Mouse (Mus musculus) granulocyte monocyte progenitor cell, adult 5-6 weeks (primary cell): Measurements from ENCODE around the gene Lmo7. TPM values are rescaled to one million over a fixed set of nuclear protein-coding genes. Genes with fewer than 3 reads are reported as not detected.

Source experiments
- ATAC-seq: replicated peaks from 2 replicates; pipeline ENCODE4 v1.8.0; 2016; ENCODE audit warnings: mild to moderate bottlenecking, moderate TSS enrichment, inconsistent platforms; ENCODE audit not compliant: poor library complexity, severe bottlenecking
- total RNA-seq, 2 experiments: library from RNA; stranded (forward) in 1 of 2; stranded (reverse) in 1 of 2; fragments of 200-712, 200-1000 nt in 1 of 2; fragments of >200 nt in 1 of 2; fragmentation: Nextera tagmentation in 1 of 2; gene quantifications; 2 replicates each; pipeline ENCODE4 v1.2.3; 2014 to 2017

The Lmo7 gene
- total RNA-seq, 2 experiments from 2014 or later: 0.57 TPM; not detected in 1

DNA sequence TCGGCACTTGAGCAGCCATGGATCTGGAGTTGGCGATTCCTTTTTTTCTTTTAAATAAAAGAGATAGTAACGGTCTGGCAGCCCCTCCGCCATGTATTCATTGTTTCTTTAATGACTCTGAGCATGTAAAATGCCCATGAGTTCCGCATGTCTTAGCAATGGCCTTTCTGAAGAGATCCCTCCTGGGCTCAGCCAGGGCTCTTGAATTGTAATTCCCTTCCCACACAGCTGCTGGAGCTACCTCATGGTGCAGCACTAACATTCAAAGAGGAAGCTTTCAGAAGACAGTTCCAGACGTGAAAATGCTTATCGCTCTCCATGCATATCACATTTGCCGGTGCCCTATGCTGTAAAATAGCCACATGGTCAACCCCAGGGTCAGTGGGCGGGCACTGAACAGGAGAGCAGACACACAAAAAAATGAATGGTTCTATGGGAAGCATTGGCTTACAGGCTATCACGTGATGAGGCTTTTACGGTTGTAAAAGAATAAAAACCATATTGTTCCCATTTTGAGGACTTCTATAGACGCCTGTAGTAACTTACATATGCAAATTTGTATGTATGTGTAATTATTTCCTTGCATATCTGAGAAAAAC lies 198.0 kb downstream of the Lmo7 start:
- no peak for ATAC-seq

DNA sequence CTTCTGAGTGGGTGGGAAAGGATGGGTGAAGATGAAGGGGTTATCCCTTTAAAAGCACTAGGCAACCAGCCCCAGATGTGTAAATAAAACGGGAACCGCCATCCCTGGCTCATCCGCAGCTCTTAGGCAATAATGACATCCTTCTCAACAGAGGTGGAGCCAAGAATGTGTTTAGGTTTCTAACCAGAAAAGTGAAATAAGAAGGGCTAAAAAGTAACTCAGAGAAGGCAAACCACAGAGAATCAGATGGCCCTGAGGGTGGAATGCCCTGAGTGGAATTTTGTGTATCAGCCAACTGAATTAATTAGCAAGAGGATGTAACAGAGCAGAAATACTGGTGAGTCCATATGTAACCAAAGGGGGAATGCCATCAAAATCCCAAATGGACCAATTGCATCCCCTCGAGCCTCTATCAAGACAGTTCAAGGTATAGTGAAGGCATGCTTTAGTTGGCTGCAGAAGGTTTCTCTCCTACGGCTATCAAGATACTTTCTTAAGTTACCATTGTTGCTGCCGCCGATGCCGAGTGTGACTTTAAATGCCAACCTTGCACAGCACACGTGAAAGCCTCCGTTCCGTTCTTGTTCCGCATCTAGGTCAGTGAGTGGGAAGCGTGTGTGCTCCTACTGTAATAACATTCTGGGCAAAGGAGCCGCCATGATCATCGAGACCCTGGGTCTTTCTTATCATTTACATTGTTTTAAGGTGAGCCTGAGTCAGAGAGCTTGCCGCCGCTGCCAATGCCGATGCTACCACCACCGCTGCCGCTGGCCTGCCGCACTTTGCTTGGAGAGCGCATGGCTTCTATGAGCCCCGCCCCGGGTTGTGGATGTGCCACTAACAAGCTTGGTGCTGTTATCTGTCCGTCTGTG lies 201.1 kb downstream of the Lmo7 start:
- no peak for ATAC-seq

DNA sequence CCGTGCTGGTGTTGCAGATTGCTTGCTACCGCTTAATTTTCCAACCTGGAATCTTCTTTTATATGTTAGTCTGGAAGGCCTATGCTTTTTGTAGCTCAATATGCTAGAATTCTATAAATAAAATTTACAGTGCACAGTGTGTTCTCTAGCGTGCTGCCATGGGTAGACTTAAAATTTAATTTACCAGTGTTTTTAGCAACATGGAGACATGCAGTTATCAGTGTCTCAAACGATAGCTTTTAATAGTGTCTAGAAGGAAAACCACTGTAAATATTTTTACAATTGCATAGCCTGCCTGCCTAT lies 201.6 kb downstream of the Lmo7 start:
- ATAC-seq: no peak

DNA sequence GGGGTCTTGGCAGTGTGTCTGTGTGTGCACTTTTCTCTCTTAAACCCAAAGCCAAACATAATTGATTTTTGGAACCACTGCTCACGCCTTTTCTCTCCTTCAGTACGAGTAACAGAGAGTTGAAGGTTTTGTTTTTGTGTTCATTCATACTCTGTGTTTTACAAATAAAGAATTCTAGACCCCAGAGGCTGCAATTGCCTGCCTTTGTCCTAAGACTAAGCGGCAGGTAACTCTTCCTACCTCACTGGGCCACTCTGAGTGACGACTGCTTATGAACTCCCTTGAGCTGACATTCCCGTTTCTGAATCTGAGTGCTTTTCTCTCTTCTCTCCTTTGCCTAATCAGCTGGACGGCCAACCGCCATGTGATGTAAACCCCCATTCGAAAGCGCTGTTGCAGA lies 203.8 kb downstream of the Lmo7 start:
- ATAC-seq: no peak

DNA sequence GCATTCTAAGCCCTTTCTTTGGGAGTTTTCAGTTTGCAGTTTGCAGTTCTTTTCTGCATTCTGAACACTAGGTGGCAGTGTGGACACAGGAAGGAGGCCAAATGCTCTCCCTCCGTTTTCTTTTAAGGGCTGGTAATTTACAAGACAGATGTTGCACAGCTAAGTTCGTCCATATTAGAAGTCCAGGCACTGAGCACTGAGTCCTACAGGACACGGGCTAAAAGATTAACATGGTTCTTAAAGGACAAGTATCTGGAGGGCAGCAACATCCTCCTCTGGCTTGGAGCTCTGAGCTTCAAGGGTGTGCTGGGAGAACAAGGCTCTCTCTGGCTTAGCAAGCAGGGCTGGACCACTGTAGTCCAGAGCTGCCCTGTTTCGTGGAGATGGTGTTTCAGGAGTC lies 213.2 kb downstream of the Lmo7 start:
- peak; percentile 68 for ATAC-seq

DNA sequence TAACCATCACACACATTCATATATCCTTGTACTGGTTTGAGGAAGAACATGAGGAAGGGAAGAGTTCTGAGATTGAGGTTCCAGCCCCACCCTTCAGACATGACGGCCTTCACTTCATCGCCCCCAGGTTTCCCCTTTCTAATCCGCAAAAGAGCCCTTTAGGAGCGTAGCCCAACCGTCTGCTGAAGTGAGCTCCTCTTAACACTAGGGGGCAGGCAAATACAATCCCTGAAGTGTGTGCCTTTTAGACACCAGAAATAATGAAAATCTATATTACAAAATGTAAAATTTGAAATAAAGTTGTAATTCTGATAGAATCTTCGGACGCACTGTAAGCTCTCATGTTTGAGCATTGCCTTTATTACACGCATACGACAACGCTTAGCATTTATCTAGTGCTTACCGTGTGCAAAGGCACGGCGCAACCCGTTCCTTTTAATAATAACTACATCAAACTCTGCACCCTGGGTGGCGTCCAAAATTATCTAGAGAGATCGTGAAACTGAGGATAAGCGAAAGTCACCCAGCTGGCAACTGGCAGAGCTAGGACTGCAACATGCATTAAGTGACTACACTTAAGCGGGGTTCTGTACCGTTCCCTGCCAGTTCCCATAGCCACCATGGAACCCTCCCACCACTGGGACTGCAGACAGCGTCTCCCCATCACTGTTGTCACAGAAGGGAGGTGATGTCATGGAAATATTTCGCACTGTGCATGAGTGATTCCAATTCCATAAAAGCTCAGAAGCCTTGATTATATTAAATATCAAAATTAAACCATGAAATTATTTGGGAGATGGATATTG lies 217.2 kb downstream of the Lmo7 start:
- peak; percentile 85 for ATAC-seq

DNA sequence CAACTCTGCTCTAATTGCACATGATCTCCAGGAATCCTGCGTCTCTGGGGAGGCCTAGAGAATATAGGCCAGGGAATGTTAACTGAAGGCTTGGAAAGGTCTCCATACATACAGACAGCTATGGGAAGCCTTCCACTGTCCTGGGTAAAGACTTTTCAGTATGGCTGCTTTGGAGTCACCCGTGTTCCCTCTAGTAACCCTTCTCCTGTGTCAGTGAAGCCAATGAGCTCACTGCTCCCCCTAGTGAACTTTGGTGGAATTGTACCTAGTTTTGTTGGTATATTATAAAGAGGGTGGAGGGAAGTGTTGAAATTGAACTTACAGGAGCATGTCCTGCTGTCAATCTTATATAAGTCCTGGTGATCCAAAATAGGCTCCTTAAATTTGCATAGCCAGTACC lies 219.4 kb downstream of the Lmo7 start:
- ATAC-seq: peak; percentile 82

DNA sequence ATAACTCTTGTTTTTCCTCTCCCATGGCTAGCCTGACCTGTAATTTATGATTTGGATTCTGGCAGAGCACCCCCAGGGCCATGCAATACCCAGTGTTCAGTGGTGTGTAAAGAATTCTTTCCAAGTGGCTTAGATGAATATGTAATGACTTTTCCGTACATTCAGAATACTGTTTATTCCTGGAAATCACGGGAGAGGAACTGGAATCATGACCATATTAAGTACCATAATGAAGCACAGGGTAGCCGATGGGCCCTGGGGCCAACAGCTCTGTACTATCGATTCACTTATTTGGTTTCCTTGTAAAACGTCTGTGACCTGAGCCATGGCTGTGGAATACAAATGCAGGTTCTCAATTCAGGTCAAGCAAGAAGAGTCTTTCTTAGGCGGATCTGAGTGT lies 221.3 kb downstream of the Lmo7 start:
- no peak for ATAC-seq

DNA sequence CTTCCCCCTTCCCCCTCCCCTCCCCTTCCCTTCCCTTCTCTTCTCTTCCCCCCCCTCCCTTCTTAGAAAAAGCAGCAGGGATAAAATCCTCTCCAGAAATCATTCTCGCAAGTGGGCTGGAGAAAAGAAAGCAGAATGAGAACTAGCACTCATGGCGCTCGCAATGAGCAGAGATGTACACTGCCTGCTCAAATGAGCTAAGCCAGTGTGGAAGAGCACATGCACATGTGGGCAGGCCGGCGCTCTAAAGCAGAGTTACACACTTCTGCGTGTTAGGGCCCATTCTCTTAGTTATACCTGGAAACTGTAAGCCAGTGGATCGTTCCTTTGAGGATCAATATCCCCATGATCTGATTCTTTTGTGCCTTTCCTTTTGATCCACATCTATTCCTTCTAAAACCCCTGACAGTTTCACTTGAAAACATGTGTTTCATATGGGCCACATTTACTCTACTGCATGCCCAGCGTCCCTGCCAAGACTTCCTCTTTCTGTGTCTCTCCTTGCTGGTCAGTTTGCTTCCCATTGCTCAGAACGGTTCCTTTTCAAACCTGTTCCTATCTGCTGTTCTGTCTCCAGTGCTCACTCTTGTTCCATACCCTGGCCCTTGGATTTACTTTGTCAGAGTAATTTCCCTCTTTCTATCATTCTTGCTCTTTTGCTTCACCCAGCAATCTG lies 224.2 kb downstream of the Lmo7 start:
- ATAC-seq: peak; percentile 76

DNA sequence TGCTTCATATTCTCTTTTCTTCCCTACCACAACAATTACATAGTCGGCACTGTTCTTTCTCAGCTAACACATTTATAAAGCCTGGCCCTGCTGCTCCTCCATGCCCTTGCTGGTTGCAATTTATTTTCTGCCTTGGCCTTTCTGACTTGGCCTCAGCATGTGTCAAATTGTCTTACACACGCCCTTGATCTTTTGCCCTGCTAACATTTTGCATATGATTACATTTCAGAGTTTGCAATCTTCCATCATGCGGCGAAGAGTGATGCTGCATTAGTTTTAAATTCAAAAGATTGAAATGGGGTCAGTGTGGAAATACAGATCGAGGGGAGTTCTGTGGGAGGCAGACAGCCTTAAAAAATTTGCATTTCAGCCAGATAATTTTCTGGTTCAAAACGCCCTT lies 234.6 kb downstream of the Lmo7 start:
- ATAC-seq: no peak

DNA sequence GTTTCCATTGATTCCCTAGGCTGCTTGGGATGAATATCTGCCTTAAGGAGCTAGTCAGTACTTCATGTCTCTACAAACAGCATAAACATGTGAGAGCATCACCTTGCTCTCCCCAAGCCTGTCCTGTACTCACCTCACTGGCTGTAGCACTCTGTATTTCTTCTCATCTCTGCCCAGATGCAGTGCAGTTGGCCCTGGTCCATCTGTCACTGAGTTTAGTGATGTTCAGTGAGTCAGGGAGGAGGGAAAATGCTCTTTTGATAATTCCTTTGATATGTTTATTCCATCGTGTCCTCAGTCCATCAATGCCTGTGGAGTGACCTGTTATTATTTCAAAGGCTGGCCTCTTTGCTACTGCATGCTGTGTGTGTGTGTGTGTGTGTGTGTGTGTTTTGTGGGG lies 235.2 kb downstream of the Lmo7 start:
- ATAC-seq: no peak

DNA sequence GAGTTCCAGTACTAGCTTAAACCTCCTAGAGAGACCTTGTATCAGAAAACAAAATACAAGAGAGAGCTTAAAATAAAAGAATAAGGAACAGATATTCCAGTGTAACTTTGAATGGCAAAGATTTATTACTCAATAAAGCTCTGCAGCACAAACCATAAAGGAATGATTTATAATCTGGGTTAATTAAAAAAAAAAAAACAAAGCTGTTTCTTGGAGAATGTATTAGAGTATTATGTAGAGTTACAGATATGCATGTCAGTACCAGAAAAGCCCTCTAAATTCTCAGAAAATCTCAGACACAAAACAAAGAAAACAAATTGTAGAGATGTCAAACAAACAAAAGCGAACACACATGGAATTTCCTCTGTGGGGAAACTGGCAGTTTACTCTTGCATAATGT lies 243.0 kb downstream of the Lmo7 start:
- ATAC-seq: no peak

DNA sequence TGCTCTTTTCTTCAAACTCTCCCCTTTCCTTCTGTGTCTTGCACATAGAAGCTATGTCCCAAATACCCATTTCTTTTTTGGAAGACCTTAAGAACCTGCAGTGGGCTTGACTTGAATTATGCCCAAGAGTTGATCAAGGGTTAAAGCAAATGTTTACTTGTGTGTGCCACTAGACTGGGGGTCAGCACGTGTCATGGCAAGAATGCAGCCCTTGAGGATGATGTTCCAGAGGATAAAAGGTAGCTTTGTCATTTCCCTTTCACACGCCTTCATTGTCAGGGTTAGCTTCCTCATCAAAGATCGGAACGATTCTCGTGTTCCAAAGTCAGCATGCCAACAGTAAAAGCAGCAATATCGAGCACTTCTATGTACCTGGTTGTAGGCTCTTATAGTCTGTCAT lies 243.4 kb downstream of the Lmo7 start:
- no peak for ATAC-seq

DNA sequence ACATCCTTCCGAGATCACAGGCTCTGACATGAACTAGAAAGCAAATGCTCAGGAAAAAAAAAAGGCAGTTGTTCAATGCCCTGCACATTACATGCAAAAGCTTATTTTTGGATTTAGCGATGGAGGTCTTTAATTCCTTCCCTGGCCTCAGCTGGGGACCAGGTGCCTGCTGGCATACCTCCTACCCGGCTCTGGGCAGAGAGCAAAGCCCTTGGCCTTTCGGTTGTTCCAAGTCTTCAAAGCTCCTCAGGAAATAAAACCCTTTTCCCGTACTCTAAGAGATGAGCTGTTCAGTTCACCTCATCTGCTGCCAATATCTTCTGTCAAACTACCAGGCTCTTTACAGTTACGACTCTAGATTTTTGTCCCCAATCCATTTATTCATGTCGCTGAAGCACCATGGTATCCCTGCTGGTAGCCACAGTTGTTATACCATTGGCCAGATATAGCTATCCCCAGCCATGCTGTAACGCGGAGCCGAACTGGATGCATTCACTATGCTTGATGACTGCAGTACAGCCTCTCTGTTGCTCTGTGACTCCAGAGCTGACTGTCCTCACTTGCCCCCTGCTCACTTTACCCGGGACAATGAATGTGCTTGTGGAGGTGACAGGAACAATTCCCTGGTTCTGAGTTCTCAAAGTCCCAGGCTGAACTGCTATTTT lies 246.4 kb downstream of the Lmo7 start:
- no peak for ATAC-seq

Other genes starting within 250 kb of the Lmo7 start
- gene Tbc1d4, start 120.8 kb upstream of the Lmo7 start, total RNA-seq (2014; fragmentation: Nextera tagmentation): 11.1 and 14.7 TPM in 2 replicates
- gene Tbc1d4, start 120.8 kb upstream of the Lmo7 start, total RNA-seq (2017): 6.2 and 10.2 TPM in 2 replicates
- gene Commd6, start 89.3 kb upstream of the Lmo7 start, total RNA-seq (2014; fragmentation: Nextera tagmentation): 32.5 and 49.6 TPM in 2 replicates
- 27.4 and 28.2 TPM in 2 replicates for gene Commd6, start 89.3 kb upstream of the Lmo7 start, total RNA-seq (2017)
- gene Uchl3, start 76.0 kb upstream of the Lmo7 start, total RNA-seq (2014; fragmentation: Nextera tagmentation): 77.2 and 95.6 TPM in 2 replicates
- gene Uchl3, start 76.0 kb upstream of the Lmo7 start, total RNA-seq (2017): 77.1 and 82.4 TPM in 2 replicates
- gene Gm9922, start 143 bp upstream of the Lmo7 start, total RNA-seq (2014; fragmentation: Nextera tagmentation): not detected in 2 replicates
- not detected in 2 replicates for gene Gm9922, start 143 bp upstream of the Lmo7 start, total RNA-seq (2017)